Comparison of ENCODE assay signal across 20 mouse cellular contexts in genomic region chr7:127085751-127086150, GRCm38 (mm10). TPM values are rescaled to one million over a fixed set of nuclear protein-coding genes. Genes with fewer than 3 reads are reported as not detected.
A peak's percentile ranks its signal among the peaks of the same experiment; 100 is the strongest.
DNase-seq lines count a peak whose midpoint lies in the region; ATAC-seq and TF ChIP-seq lines count a peak whose summit lies in the region.
"Not testable (repeated sequence)": the region's sequence is repeated elsewhere in the genome, so short reads cannot be mapped to it uniquely, and the experiment has no call there.
"Had no signal": no experiment of that assay in that cellular context is flagged by ENCODE, and none has a peak within 500 bp of the region (broad histone marks: within the 10 kb centered on the region; RNA-seq: fewer than 3 reads in every experiment).

No protein-coding gene starts in this region.

- H3K4me1 ChIP-seq in MEL (ENCODE audit: control insufficient read depth in 1 of 2, insufficient read depth in 2 of 2, low read length in 2 of 2) = peaks cover 16 to 29% of the 10 kb centered on the region in 2 experiments
- peaks cover 80% of the 10 kb centered on the region for H3K4me1 ChIP-seq in liver, embryonic 12.5 days
- peaks cover 16 to 53% of the 10 kb centered on the region in 2 experiments for H3K4me1 ChIP-seq in liver, embryonic 14.5 days (replicated peaks; ENCODE audit: control insufficient read depth in 2 of 2, insufficient read depth in 2 of 2, low read length in 1 of 2)
- H3K4me1 ChIP-seq in liver, embryonic 16.5 days (ENCODE audit: control insufficient read depth, low read depth, low read length) = peaks cover 47% of the 10 kb centered on the region

- H3K27ac ChIP-seq in MEL (ENCODE audit: control insufficient read depth, low read depth, low read length) = peak overlapping the region; percentile 98
- H3K27ac ChIP-seq in liver, embryonic 12.5 days = peak overlapping the region; percentile 80
- H3K27ac ChIP-seq in liver, embryonic 14.5 days = peak overlapping the region; percentile 63
- peak overlapping the region; percentile 50; the same call in 1 of the 2 replicates for H3K27ac ChIP-seq in liver, embryonic 16.5 days (ENCODE audit: low read length)

- WGBS in liver, embryonic 12.5 days (ENCODE audit: insufficient replicate concordance) = 31% methylated on average over 6 of the region's 6 CpGs
- WGBS in liver, embryonic 14.5 days (ENCODE audit: insufficient replicate concordance) = 20% methylated on average over 6 of the region's 6 CpGs
- 21% methylated on average over 6 of the region's 6 CpGs for WGBS in liver, embryonic 16.5 days (ENCODE audit: insufficient replicate concordance)

- not testable (repeated sequence) for TF ChIP-seq CTCF in MEL (IDR thresholded peaks at IDR 0.05 in 2 of 3, conservative IDR thresholded peaks at IDR 0.05 in 1 of 3; ENCODE audit: control insufficient read depth in 1 of 3, insufficient read depth in 1 of 3, low read depth in 2 of 3, low read length in 3 of 3, poor library complexity in 1 of 3, severe bottlenecking in 1 of 3); liver, embryonic 14.5 days (IDR thresholded peaks at IDR 0.05; ENCODE audit: low read depth)

- DNase-seq in MEL (ENCODE audit: low read depth, low spot score) (peak; percentile 79), liver (peak; percentile 34)
- DNase-seq in adrenal gland, postnatal 14 days = peak; percentile 26
- peak; percentile 47 to 55 (median 50) for DNase-seq in liver, embryonic 14.5 days (ENCODE audit: low read depth in 3 of 3, low spot score in 3 of 3)

- TF ChIP-seq EP300 in MEL (IDR thresholded peaks at IDR 0.05; ENCODE audit: low read depth in 1 of 2, low read length in 2 of 2) = not testable (repeated sequence)
- TF ChIP-seq EP300 in liver, embryonic 14.5 days (IDR thresholded peaks at IDR 0.05; ENCODE audit: low read depth) = peak; percentile 60

- not testable (repeated sequence) for H3K27me3 ChIP-seq in MEL (ENCODE audit: control insufficient read depth in 1 of 2, insufficient read depth in 2 of 2, low read length in 2 of 2); liver, embryonic 12.5 days (replicated peaks); liver, embryonic 14.5 days (ENCODE audit: control insufficient read depth, insufficient read depth, low read length); liver, embryonic 16.5 days (ENCODE audit: control insufficient read depth, insufficient read depth, low read depth, low read length)

- peaks cover 0 to 34% of the 10 kb centered on the region in 2 experiments; a peak in 3 of 4 replicates for H3K36me3 ChIP-seq in MEL (ENCODE audit: control insufficient read depth in 1 of 2, insufficient read depth in 2 of 2, low read length in 2 of 2)
- not testable (repeated sequence) for H3K36me3 ChIP-seq in liver, embryonic 12.5 days; liver, embryonic 14.5 days (replicated peaks; ENCODE audit: control insufficient read depth, insufficient read depth, low read depth); liver, embryonic 16.5 days (ENCODE audit: control insufficient read depth, insufficient read depth)

- not testable (repeated sequence) for H3K9me3 ChIP-seq in MEL (replicated peaks; ENCODE audit: insufficient read depth, low read length); liver, embryonic 12.5 days (replicated peaks); liver, embryonic 14.5 days (ENCODE audit: control insufficient read depth, low read length); liver, embryonic 16.5 days (replicated peaks; ENCODE audit: control insufficient read depth, low read length)

- peak in 1 of 2 experiments; percentile 50; a peak in 1 of 4 replicates for TF ChIP-seq POLR2A in MEL (IDR thresholded peaks at IDR 0.05; ENCODE audit: control insufficient read depth in 1 of 2, insufficient read depth in 1 of 2, low read depth in 1 of 2, low read length in 2 of 2, poor library complexity in 1 of 2)

- 0 out of 2 replicates have a peak, but pooled peaks have one; percentile 37 for ATAC-seq in erythroblast, adult 5-6 weeks (replicated peaks; ENCODE audit: low FRiP score, poor library complexity, severe bottlenecking)
- peak; percentile 49; the same call in 1 of the 2 replicates for ATAC-seq in liver, embryonic 12.5 days
- peak; percentile 64; the same call in 1 of the 2 replicates for ATAC-seq in liver, embryonic 14.5 days (ENCODE audit: insufficient read depth)
- peak; percentile 69 for ATAC-seq in liver, embryonic 16.5 days (ENCODE audit: low read depth)
- ATAC-seq in megakaryocyte progenitor cell, adult 5-6 weeks (replicated peaks; ENCODE audit: poor library complexity) = peak; percentile 27; the same call in 1 of the 2 replicates

- peak overlapping the region; percentile 24; the same call in 1 of the 2 replicates for H3K4me2 ChIP-seq in liver, embryonic 12.5 days
- H3K4me2 ChIP-seq in liver, embryonic 14.5 days (ENCODE audit: low read depth); liver, embryonic 16.5 days (ENCODE audit: low read depth, low read length): not testable (repeated sequence)

- H3K79me2 ChIP-seq in MEL (ENCODE audit: control insufficient read depth, insufficient read depth, low read length, poor library complexity) = peaks cover 35% of the 10 kb centered on the region

- H3K4me3 ChIP-seq in MEL (ENCODE audit: control insufficient read depth in 1 of 2, insufficient read depth in 1 of 2, low read depth in 2 of 2, low read length in 2 of 2) = peak overlapping the region; percentile 51 to 63
- H3K4me3 ChIP-seq in liver, embryonic 12.5 days; liver, embryonic 14.5 days (ENCODE audit: insufficient read depth in 1 of 2, low read depth in 2 of 2, low read length in 2 of 2); liver, embryonic 16.5 days (ENCODE audit: low read depth, low read length): not testable (repeated sequence)

- TF ChIP-seq RAD21 in MEL (IDR thresholded peaks at IDR 0.05; ENCODE audit: low read depth, low read length) = not testable (repeated sequence)

- peak overlapping the region; percentile 73 for H3K9ac ChIP-seq in MEL (ENCODE audit: control insufficient read depth, low read depth, low read length, poor library complexity, severe bottlenecking)
- H3K9ac ChIP-seq in liver, embryonic 12.5 days; liver, embryonic 14.5 days (replicated peaks); liver, embryonic 16.5 days (ENCODE audit: low read depth, low read length): not testable (repeated sequence)

RNA-seq across cellular contexts. Expression of gene Zg16, which starts 1.4 kb away (rescaled TPM):
- total RNA-seq in MEL (2012; rRNA removed) = 57.1 and 89.3 TPM in 2 replicates
- polyA plus RNA-seq in MEL (2012; ENCODE audit: insufficient read depth in 1 of 2, insufficient read length in 2 of 2, low read depth in 1 of 2, low replicate concordance in 2 of 2, missing spikeins in 1 of 2) = 10 to 100 TPM in 1 of 2 experiments, not detected in 1; 50.4 TPM
- total RNA-seq in adrenal gland, postnatal 14 days (2021) = not detected in 2 replicates
- not detected in 2 replicates for total RNA-seq in erythroblast, adult 5-6 weeks (2015; ENCODE audit: low replicate concordance)
- total RNA-seq in erythroblast, adult 5-6 weeks (2017; ENCODE audit: low replicate concordance) = 3.2 and 5.0 TPM in 2 replicates
- not detected in 2 replicates for polyA plus RNA-seq in liver, embryonic 12.5 days (2016; fragmentation: Nextera tagmentation; extraction: Ambion mirVana)
- 0.08 and 0.11 TPM in 2 replicates for polyA plus RNA-seq in liver, embryonic 14.5 days (2012; rRNA removed)
- not detected in 2 replicates for polyA plus RNA-seq in liver, embryonic 14.5 days (2014; fragmentation: Nextera tagmentation; extraction: Ambion mirVana)
- 0.58 TPM in 1 of 2 replicates, not detected in the other for polyA plus RNA-seq in liver, embryonic 16.5 days (2015; fragmentation: Nextera tagmentation; extraction: Ambion mirVana)
- 4.4 and 4.7 TPM in 2 replicates for total RNA-seq in megakaryocyte progenitor cell, adult 5-6 weeks (2015)
- 1.7 and 4.0 TPM in 2 replicates for total RNA-seq in megakaryocyte progenitor cell, adult 5-6 weeks (2017)
- total RNA-seq: adrenal gland, adult 8-10 months; adrenal gland, postnatal 25 days; CH12.LX; forebrain, postnatal 0 days had no signal
- polyA plus RNA-seq: embryonic facial prominence, embryonic 10.5 days; embryonic facial prominence, embryonic 12.5 days; embryonic facial prominence, embryonic 14.5 days; erythroblast, embryonic 14.5 days; forebrain, embryonic 11.5 days; forebrain, embryonic 13.5 days; forebrain, embryonic 15.5 days; forebrain, postnatal 0 days; G1E had no signal

RNA-seq across cellular contexts. Expression of gene AI467606, which starts 5.4 kb away (rescaled TPM):
- total RNA-seq in MEL (2012; rRNA removed) = 51.1 and 54.9 TPM in 2 replicates
- 100 to 1,000 TPM in 1 of 2 experiments, 10 to 100 TPM in 1; 79.4 to 101 TPM for polyA plus RNA-seq in MEL (2012; ENCODE audit: insufficient read depth in 1 of 2, insufficient read length in 2 of 2, low read depth in 1 of 2, low replicate concordance in 2 of 2, missing spikeins in 1 of 2)
- 1.3 and 5.7 TPM in 2 replicates for total RNA-seq in adrenal gland, postnatal 14 days (2021)
- 19.8 and 26.8 TPM in 2 replicates for total RNA-seq in erythroblast, adult 5-6 weeks (2015; ENCODE audit: low replicate concordance)
- 17.1 and 19.9 TPM in 2 replicates for total RNA-seq in erythroblast, adult 5-6 weeks (2017; ENCODE audit: low replicate concordance)
- polyA plus RNA-seq in liver, embryonic 12.5 days (2016; fragmentation: Nextera tagmentation; extraction: Ambion mirVana) = 8.3 and 8.5 TPM in 2 replicates
- 5.3 and 6.4 TPM in 2 replicates for polyA plus RNA-seq in liver, embryonic 14.5 days (2012; rRNA removed)
- polyA plus RNA-seq in liver, embryonic 14.5 days (2014; fragmentation: Nextera tagmentation; extraction: Ambion mirVana) = 7.6 and 8.5 TPM in 2 replicates
- 8.1 and 8.7 TPM in 2 replicates for polyA plus RNA-seq in liver, embryonic 16.5 days (2015; fragmentation: Nextera tagmentation; extraction: Ambion mirVana)
- 27.4 and 27.5 TPM in 2 replicates for total RNA-seq in megakaryocyte progenitor cell, adult 5-6 weeks (2015)
- 17.5 and 20.6 TPM in 2 replicates for total RNA-seq in megakaryocyte progenitor cell, adult 5-6 weeks (2017)

RNA-seq across cellular contexts. Expression of gene Qprt, which starts 36.3 kb away (rescaled TPM):
- 2.5 and 2.7 TPM in 2 replicates for total RNA-seq in MEL (2012; rRNA removed)
- 1 to 10 TPM in 1 of 2 experiments, not detected in 1; 3.7 TPM for polyA plus RNA-seq in MEL (2012; ENCODE audit: insufficient read depth in 1 of 2, insufficient read length in 2 of 2, low read depth in 1 of 2, low replicate concordance in 2 of 2, missing spikeins in 1 of 2)
- total RNA-seq in adrenal gland, postnatal 14 days (2021) = 1.8 and 11.4 TPM in 2 replicates
- total RNA-seq in erythroblast, adult 5-6 weeks (2015; ENCODE audit: low replicate concordance) = 1.7 TPM in 1 of 2 replicates, not detected in the other
- total RNA-seq in erythroblast, adult 5-6 weeks (2017; ENCODE audit: low replicate concordance) = 0.34 TPM in 1 of 2 replicates, not detected in the other
- 36.5 and 40.3 TPM in 2 replicates for polyA plus RNA-seq in liver, embryonic 12.5 days (2016; fragmentation: Nextera tagmentation; extraction: Ambion mirVana)
- polyA plus RNA-seq in liver, embryonic 14.5 days (2012; rRNA removed) = 35.6 and 35.9 TPM in 2 replicates
- polyA plus RNA-seq in liver, embryonic 14.5 days (2014; fragmentation: Nextera tagmentation; extraction: Ambion mirVana) = 48.6 and 49.2 TPM in 2 replicates
- polyA plus RNA-seq in liver, embryonic 16.5 days (2015; fragmentation: Nextera tagmentation; extraction: Ambion mirVana) = 74.1 and 76.6 TPM in 2 replicates
- total RNA-seq in megakaryocyte progenitor cell, adult 5-6 weeks (2015) = 2.0 and 3.5 TPM in 2 replicates
- 1.1 and 1.9 TPM in 2 replicates for total RNA-seq in megakaryocyte progenitor cell, adult 5-6 weeks (2017)

RNA-seq across cellular contexts. Expression of gene Kif22, which starts 43.5 kb away (rescaled TPM):
- 57.7 and 75.7 TPM in 2 replicates for total RNA-seq in MEL (2012; rRNA removed)
- 100 to 1,000 TPM; 119 to 298 TPM for polyA plus RNA-seq in MEL (2012; ENCODE audit: insufficient read depth in 1 of 2, insufficient read length in 2 of 2, low read depth in 1 of 2, low replicate concordance in 2 of 2, missing spikeins in 1 of 2)
- 18.9 and 21.7 TPM in 2 replicates for total RNA-seq in adrenal gland, postnatal 14 days (2021)
- total RNA-seq in erythroblast, adult 5-6 weeks (2015; ENCODE audit: low replicate concordance) = 50.5 and 71.7 TPM in 2 replicates
- total RNA-seq in erythroblast, adult 5-6 weeks (2017; ENCODE audit: low replicate concordance) = 57.3 and 83.1 TPM in 2 replicates
- 126 and 132 TPM in 2 replicates for polyA plus RNA-seq in liver, embryonic 12.5 days (2016; fragmentation: Nextera tagmentation; extraction: Ambion mirVana)
- polyA plus RNA-seq in liver, embryonic 14.5 days (2012; rRNA removed) = 43.8 and 60.1 TPM in 2 replicates
- polyA plus RNA-seq in liver, embryonic 14.5 days (2014; fragmentation: Nextera tagmentation; extraction: Ambion mirVana) = 101 and 112 TPM in 2 replicates
- 102 and 103 TPM in 2 replicates for polyA plus RNA-seq in liver, embryonic 16.5 days (2015; fragmentation: Nextera tagmentation; extraction: Ambion mirVana)
- 76.8 and 89.8 TPM in 2 replicates for total RNA-seq in megakaryocyte progenitor cell, adult 5-6 weeks (2015)
- 67.8 and 84.8 TPM in 2 replicates for total RNA-seq in megakaryocyte progenitor cell, adult 5-6 weeks (2017)

RNA-seq across cellular contexts. Expression of gene Spn, which starts 51.9 kb away (rescaled TPM):
- 169 and 182 TPM in 2 replicates for total RNA-seq in MEL (2012; rRNA removed)
- 100 to 1,000 TPM; 135 to 184 TPM for polyA plus RNA-seq in MEL (2012; ENCODE audit: insufficient read depth in 1 of 2, insufficient read length in 2 of 2, low read depth in 1 of 2, low replicate concordance in 2 of 2, missing spikeins in 1 of 2)
- 1.4 and 7.9 TPM in 2 replicates for total RNA-seq in adrenal gland, postnatal 14 days (2021)
- 15.8 and 24.9 TPM in 2 replicates for total RNA-seq in erythroblast, adult 5-6 weeks (2015; ENCODE audit: low replicate concordance)
- total RNA-seq in erythroblast, adult 5-6 weeks (2017; ENCODE audit: low replicate concordance) = 58.3 and 60.0 TPM in 2 replicates
- polyA plus RNA-seq in liver, embryonic 12.5 days (2016; fragmentation: Nextera tagmentation; extraction: Ambion mirVana) = 7.3 and 7.4 TPM in 2 replicates
- polyA plus RNA-seq in liver, embryonic 14.5 days (2012; rRNA removed) = 8.0 and 10.8 TPM in 2 replicates
- polyA plus RNA-seq in liver, embryonic 14.5 days (2014; fragmentation: Nextera tagmentation; extraction: Ambion mirVana) = 7.9 and 8.0 TPM in 2 replicates
- polyA plus RNA-seq in liver, embryonic 16.5 days (2015; fragmentation: Nextera tagmentation; extraction: Ambion mirVana) = 5.5 and 6.3 TPM in 2 replicates
- total RNA-seq in megakaryocyte progenitor cell, adult 5-6 weeks (2015) = 86.0 and 93.4 TPM in 2 replicates
- 294 and 316 TPM in 2 replicates for total RNA-seq in megakaryocyte progenitor cell, adult 5-6 weeks (2017)
- polyA plus RNA-seq: embryonic facial prominence, embryonic 12.5 days; forebrain, embryonic 15.5 days had no signal

Comparison
In these comparisons a context has a peak if more than half of its experiments do, and no peak if none do; other contexts are left out.
1. DNase-seq: peak in every context shown above with its lines; median percentile 79 in MEL; 50 in liver, embryonic 14.5 days; 34 in liver; 26 in adrenal gland, postnatal 14 days.